Mouse (Mus musculus) heart, postnatal 0 days (tissue): ENCODE results near the gene Dpep2nb. TPM values are rescaled to one million over a fixed set of nuclear protein-coding genes. Genes with fewer than 3 reads are reported as not detected.
A peak's percentile ranks its signal among the peaks of the same experiment; 100 is the strongest.

Experiments used
- ATAC-seq: fragments of 200-750 bp; cut with Nextera tagmentation; 2 replicates; pipeline ENCODE4 v1.8.0; 2017; ENCODE audit warnings: low read depth, moderate number of reproducible peaks, moderate library complexity; ENCODE audit not compliant: insufficient read depth
- DNase-seq: peaks from one replicate; pipeline ENCODE4 v3.0.0-alpha.2; 2016; ENCODE audit warnings: low spot score
- H3K27ac ChIP-seq: fragments of 300-500 bp; sonication (generic); 2 replicates; pipeline ENCODE4 v1.5.1; 2014; ENCODE audit warnings: low read depth, mild to moderate bottlenecking
- H3K27me3 ChIP-seq: fragments of 300-500 bp; sonication (generic); 2 replicates; pipeline ENCODE4 v1.6.1; 2014; ENCODE audit warnings: low read length, mixed read lengths; ENCODE audit not compliant: control insufficient read depth, insufficient read depth
- H3K36me3 ChIP-seq: fragments of 300-500 bp; sonication (generic); replicated peaks from 2 replicates; pipeline ENCODE4 v1.6.1; 2014; ENCODE audit warnings: low read length, mixed read lengths; ENCODE audit not compliant: control insufficient read depth, insufficient read depth
- H3K4me1 ChIP-seq: fragments of 300-500 bp; sonication (generic); 2 replicates; pipeline ENCODE4 v1.6.1; 2014; ENCODE audit warnings: antibody characterized with exemption; ENCODE audit not compliant: control insufficient read depth, insufficient read depth
- H3K4me2 ChIP-seq: fragments of 300-500 bp; sonication (generic); 2 replicates; pipeline ENCODE4 v1.6.1; 2014; ENCODE audit warnings: low read depth, mild to moderate bottlenecking, low read length, moderate library complexity
- H3K4me3 ChIP-seq: fragments of 300-500 bp; sonication (generic); 2 replicates; pipeline ENCODE4 v1.5.1; 2014; ENCODE audit warnings: low read depth, low read length
- H3K9ac ChIP-seq: fragments of 300-500 bp; sonication (generic); replicated peaks from 2 replicates; pipeline ENCODE4 v1.6.1; 2014; ENCODE audit warnings: low read depth, low read length, mixed read lengths
- H3K9me3 ChIP-seq: fragments of 300-500 bp; sonication (generic); replicated peaks from 2 replicates; pipeline ENCODE4 v1.6.1; 2016; ENCODE audit warnings: low read length; ENCODE audit not compliant: control insufficient read depth
- CTCF ChIP-seq: IDR thresholded peaks from 2 replicates; pipeline ENCODE4 v1.5.1; 2016; ENCODE audit warnings: antibody characterized with exemption, control low read depth, low read depth
- EP300 ChIP-seq: IDR thresholded peaks from 2 replicates; pipeline ENCODE4 v1.6.1; 2016; ENCODE audit warnings: antibody characterized with exemption, low read depth
- WGBS: fragments of 180-500 bp; shearing (Covaris S2); extraction: QIAGEN DNeasy Blood & Tissue Kit; methylation state at CpG from one replicate; pipeline ENCODE4 v1.1.7; 2014; 5-methylcytosine and 5-hydroxymethylcytosine counted together
- microRNA-seq: library from miRNA; unstranded; fragments of <30 nt; microRNA quantifications from one replicate; pipeline ENCODE4, GENCODE M21; 2016
- polyA plus RNA-seq: library from polyadenylated mRNA; unstranded; fragments of >200 nt; fragmentation: Nextera tagmentation; extraction: Ambion mirVana; gene quantifications from 2 replicates; pipeline ENCODE4 v1.2.1, GENCODE M21; 2015
- total RNA-seq: library from RNA; depleted of rRNA; stranded (reverse); fragments of >200 nt; gene quantifications from 2 replicates; pipeline ENCODE4 v1.2.3, GENCODE M21; 2014; ENCODE audit warnings: low replicate concordance; rRNA removed

Gene Dpep2nb
- total and polyA plus RNA-seq, 2 experiments from 2014 or later, result 0.20 TPM; not detected in 1

GRCm38 (mm10) chr8:105961101-105961500, 44.7 kb downstream of the Dpep2nb start:
- WGBS, result 84% methylated on average over 14 of the region's 14 CpGs
- Histone ChIP-seq H3K4me1 (peaks cover 33% of the 10 kb centered on the region), H3K27ac (no peak overlapping the region), H3K9me3 (no peaks in the 10 kb centered on the region), H3K27me3 (no peaks in the 10 kb centered on the region), H3K36me3 (peaks cover 35% of the 10 kb centered on the region), H3K9ac (no peak overlapping the region), H3K4me2 (no peak overlapping the region), H3K4me3 (no peak overlapping the region)
- DNase-seq (no peak), ATAC-seq (no peak)
- no peak for TF ChIP-seq CTCF
- TF ChIP-seq EP300, result no peak

- no peaks in the 10 kb centered on the region for H3K9me3 ChIP-seq
- no peak overlapping the region for H3K4me2 ChIP-seq
- peaks cover 48% of the 10 kb centered on the region for H3K36me3 ChIP-seq
- no peak overlapping the region for H3K9ac ChIP-seq
- no peaks in the 10 kb centered on the region for H3K27me3 ChIP-seq
- no peak overlapping the region for H3K27ac ChIP-seq
- TF ChIP-seq EP300 (no peak), CTCF (no peak)
- no peak for ATAC-seq
- H3K4me3 ChIP-seq, result no peak overlapping the region
- peaks cover 25% of the 10 kb centered on the region for H3K4me1 ChIP-seq
- DNase-seq, result no peak
- WGBS, result 61% methylated on average over 7 of the region's 7 CpGs
Measured at GRCm38 (mm10) chr8:105959350-105959749, 46.4 kb downstream of the Dpep2nb start.

- 37% methylated on average over 3 of the region's 4 CpGs for WGBS
- Histone ChIP-seq H3K9ac (no peak overlapping the region), H3K4me2 (no peak overlapping the region), H3K9me3 (no peaks in the 10 kb centered on the region), H3K4me1 (peaks cover 17% of the 10 kb centered on the region; the same call in 1 of the 2 replicates), H3K27ac (peak overlapping the region; percentile 41), H3K4me3 (no peak overlapping the region), H3K27me3 (no peaks in the 10 kb centered on the region), H3K36me3 (peaks cover 63% of the 10 kb centered on the region)
- peak; percentile 63 for ATAC-seq
- TF ChIP-seq CTCF (peak; percentile 40), EP300 (0 out of 2 replicates have a peak, but pooled peaks have one; percentile 11)
- peak; percentile 64 for DNase-seq
Measured at GRCm38 (mm10) chr8:105957813-105958212, 48.0 kb downstream of the Dpep2nb start.

GRCm38 (mm10) chr8:105956556-105956955, 49.2 kb downstream of the Dpep2nb start:
- Histone ChIP-seq H3K4me3 (no peak overlapping the region), H3K4me2 (no peak overlapping the region), H3K27me3 (no peaks in the 10 kb centered on the region), H3K4me1 (peaks cover 15% of the 10 kb centered on the region; the same call in 1 of the 2 replicates), H3K36me3 (peaks cover 75% of the 10 kb centered on the region), H3K9me3 (no peaks in the 10 kb centered on the region), H3K9ac (no peak overlapping the region), H3K27ac (peak overlapping the region; percentile 61; the same call in 1 of the 2 replicates)
- peak; percentile 71 for ATAC-seq
- DNase-seq, result peak; percentile 36
- TF ChIP-seq CTCF, result no peak
- TF ChIP-seq EP300, result no peak
- WGBS, result 63% methylated on average over 4 of the region's 4 CpGs

- H3K4me3 ChIP-seq, result no peak overlapping the region
- ATAC-seq (peak; percentile 67), DNase-seq (peak; percentile 27)
- 0 out of 2 replicates have a peak overlapping the region, but pooled peaks have one; percentile 7 for H3K9ac ChIP-seq
- TF ChIP-seq CTCF (no peak), EP300 (no peak)
- no peaks in the 10 kb centered on the region for H3K9me3 ChIP-seq
- no peaks in the 10 kb centered on the region for H3K27me3 ChIP-seq
- 11% methylated on average over 7 of the region's 7 CpGs for WGBS
- peaks cover 19% of the 10 kb centered on the region for H3K4me1 ChIP-seq
- H3K36me3 ChIP-seq, result peaks cover 87% of the 10 kb centered on the region
- no peak overlapping the region for H3K4me2 ChIP-seq
- H3K27ac ChIP-seq, result peak overlapping the region; percentile 73
Measured at GRCm38 (mm10) chr8:105951057-105951659, 54.6 kb downstream of the Dpep2nb start.

- Histone ChIP-seq H3K9ac (no peak overlapping the region), H3K27ac (no peak overlapping the region), H3K36me3 (peaks cover 91% of the 10 kb centered on the region), H3K4me2 (no peak overlapping the region), H3K9me3 (no peaks in the 10 kb centered on the region), H3K4me1 (peaks cover 19% of the 10 kb centered on the region), H3K27me3 (no peaks in the 10 kb centered on the region), H3K4me3 (no peak overlapping the region)
- DNase-seq (peak; percentile 51), ATAC-seq (peak; percentile 34)
- TF ChIP-seq CTCF (no peak), EP300 (no peak)
- WGBS, result 17% methylated on average over 10 of the region's 10 CpGs
Measured at GRCm38 (mm10) chr8:105949350-105949749, 56.4 kb downstream of the Dpep2nb start.

Small RNA genes lying within 50 kb of the gene (microRNA-seq; reads per million reads assigned to microRNA genes)
- gene Mir7074, result not detected

Other genes with a start within 250 kb of the Dpep2nb start
- gene Gfod2, start 247.3 kb downstream of the Dpep2nb start, total RNA-seq, result 2.4 and 5.8 TPM in 2 replicates
- 6.5 and 6.6 TPM in 2 replicates for gene Gfod2, start 247.3 kb downstream of the Dpep2nb start, polyA plus RNA-seq
- gene Ranbp10, start 178.6 kb downstream of the Dpep2nb start, total RNA-seq, result 8.7 and 10.5 TPM in 2 replicates
- gene Ranbp10, start 178.6 kb downstream of the Dpep2nb start, polyA plus RNA-seq, result 6.1 and 6.7 TPM in 2 replicates
- gene Tsnaxip1, start 178.2 kb downstream of the Dpep2nb start, total RNA-seq, result not detected in 2 replicates
- 0.30 TPM in 1 of 2 replicates, not detected in the other for gene Tsnaxip1, start 178.2 kb downstream of the Dpep2nb start, polyA plus RNA-seq
- gene Cenpt, start 152.7 kb downstream of the Dpep2nb start, total RNA-seq, result 28.3 and 32.2 TPM in 2 replicates
- gene Cenpt, start 152.7 kb downstream of the Dpep2nb start, polyA plus RNA-seq, result 11.5 and 12.9 TPM in 2 replicates
- 59.5 and 81.1 TPM in 2 replicates for gene Thap11, start 150.8 kb downstream of the Dpep2nb start, total RNA-seq
- gene Thap11, start 150.8 kb downstream of the Dpep2nb start, polyA plus RNA-seq, result 35.5 and 36.6 TPM in 2 replicates
- 19.4 and 38.0 TPM in 2 replicates for gene Nutf2, start 145.4 kb downstream of the Dpep2nb start, total RNA-seq
- 135 and 147 TPM in 2 replicates for gene Nutf2, start 145.4 kb downstream of the Dpep2nb start, polyA plus RNA-seq
- 44.3 and 44.9 TPM in 2 replicates for gene Edc4, start 125.1 kb downstream of the Dpep2nb start, total RNA-seq
- gene Edc4, start 125.1 kb downstream of the Dpep2nb start, polyA plus RNA-seq, result 15.1 and 18.1 TPM in 2 replicates
- gene Nrn1l, start 112.4 kb downstream of the Dpep2nb start, total RNA-seq, result not detected in 2 replicates
- 0.94 and 1.3 TPM in 2 replicates for gene Nrn1l, start 112.4 kb downstream of the Dpep2nb start, polyA plus RNA-seq
- gene Pskh1, start 105.5 kb downstream of the Dpep2nb start, total RNA-seq, result 44.2 and 52.4 TPM in 2 replicates
- gene Pskh1, start 105.5 kb downstream of the Dpep2nb start, polyA plus RNA-seq, result 15.4 and 15.6 TPM in 2 replicates
- gene Ctrl, start 72.1 kb downstream of the Dpep2nb start, total RNA-seq, result not detected in 2 replicates
- 0.31 and 0.38 TPM in 2 replicates for gene Ctrl, start 72.1 kb downstream of the Dpep2nb start, polyA plus RNA-seq
- 77.8 and 87.4 TPM in 2 replicates for gene Psmb10, start 67.5 kb downstream of the Dpep2nb start, total RNA-seq
- gene Psmb10, start 67.5 kb downstream of the Dpep2nb start, polyA plus RNA-seq, result 95.3 and 101 TPM in 2 replicates
- gene Lcat, start 62.6 kb downstream of the Dpep2nb start, total RNA-seq, result 0.93 TPM in 1 of 2 replicates, not detected in the other
- 0.51 and 0.56 TPM in 2 replicates for gene Lcat, start 62.6 kb downstream of the Dpep2nb start, polyA plus RNA-seq
- 36.7 and 40.7 TPM in 2 replicates for gene Slc12a4, start 39.9 kb downstream of the Dpep2nb start, total RNA-seq
- 32.8 and 34.9 TPM in 2 replicates for gene Slc12a4, start 39.9 kb downstream of the Dpep2nb start, polyA plus RNA-seq
- gene Dpep3, start 26.5 kb downstream of the Dpep2nb start, total RNA-seq, result not detected in 2 replicates
- not detected in 2 replicates for gene Dpep3, start 26.5 kb downstream of the Dpep2nb start, polyA plus RNA-seq
- 8.5 and 9.8 TPM in 2 replicates for gene Dus2, start 14.6 kb downstream of the Dpep2nb start, total RNA-seq
- gene Dus2, start 14.6 kb downstream of the Dpep2nb start, polyA plus RNA-seq, result 8.6 and 9.0 TPM in 2 replicates
- 25.8 and 35.4 TPM in 2 replicates for gene Ddx28, start 5.9 kb upstream of the Dpep2nb start, total RNA-seq
- gene Ddx28, start 5.9 kb upstream of the Dpep2nb start, polyA plus RNA-seq, result 10.9 TPM in 2 replicates
- gene Nfatc3, start 52.9 kb upstream of the Dpep2nb start, total RNA-seq, result 26.6 and 28.3 TPM in 2 replicates
- 2.0 and 2.4 TPM in 2 replicates for gene Nfatc3, start 52.9 kb upstream of the Dpep2nb start, polyA plus RNA-seq
- gene Esrp2, start 131.0 kb upstream of the Dpep2nb start, total RNA-seq, result 9.8 and 10.6 TPM in 2 replicates
- gene Esrp2, start 131.0 kb upstream of the Dpep2nb start, polyA plus RNA-seq, result 0.27 and 0.31 TPM in 2 replicates
- 4.5 and 4.7 TPM in 2 replicates for gene Pla2g15, start 144.4 kb upstream of the Dpep2nb start, total RNA-seq
- 5.0 and 5.4 TPM in 2 replicates for gene Pla2g15, start 144.4 kb upstream of the Dpep2nb start, polyA plus RNA-seq
- gene Slc7a6, start 162.9 kb upstream of the Dpep2nb start, total RNA-seq, result 15.6 and 18.6 TPM in 2 replicates
- 15.4 and 18.2 TPM in 2 replicates for gene Slc7a6, start 162.9 kb upstream of the Dpep2nb start, polyA plus RNA-seq
- 22.4 and 38.3 TPM in 2 replicates for gene Slc7a6os, start 205.0 kb upstream of the Dpep2nb start, total RNA-seq
- gene Slc7a6os, start 205.0 kb upstream of the Dpep2nb start, polyA plus RNA-seq, result 13.5 and 14.9 TPM in 2 replicates
- gene Prmt7, start 205.0 kb upstream of the Dpep2nb start, total RNA-seq, result 40.2 and 49.1 TPM in 2 replicates
- 21.8 and 23.8 TPM in 2 replicates for gene Prmt7, start 205.0 kb upstream of the Dpep2nb start, polyA plus RNA-seq